Mouse (Mus musculus): ENCODE data around the gene Nrf1. TPM values are rescaled to one million over a fixed set of nuclear protein-coding genes. Genes with fewer than 3 reads are reported as not detected.

Nrf1 gene
- polyA plus RNA-seq, 1 experiment, result 27.0 TPM

GRCm38 (mm10) chr6:30042483-30042882, 5.3 kb upstream of the Nrf1 start:
- no peaks in the 10 kb centered on the region; the same call in 1 of the 2 replicates for H3K4me1 ChIP-seq (ENCODE audit: control insufficient read depth, insufficient read depth, low read length)
- H3K4me3 ChIP-seq (ENCODE audit: control insufficient read depth, low read depth, low read length), result no peak overlapping the region
- no peaks in the 10 kb centered on the region for H3K27me3 ChIP-seq (ENCODE audit: control insufficient read depth, insufficient read depth, low read length)
- H3K36me3 ChIP-seq (ENCODE audit: control insufficient read depth, insufficient read depth, low read length), result no peaks in the 10 kb centered on the region
- no peak for TF ChIP-seq CTCF (IDR thresholded peaks at IDR 0.05; ENCODE audit: control insufficient read depth, insufficient read depth, insufficient replicate concordance, low read depth, low read length)
- no peak for TF ChIP-seq POLR2A (IDR thresholded peaks at IDR 0.05; ENCODE audit: control insufficient read depth, low read depth, low read length)
- H3K27ac ChIP-seq (ENCODE audit: control insufficient read depth, insufficient read depth, low read depth, low read length), result no peak overlapping the region

- peak overlapping the region; percentile 99 for H3K27ac ChIP-seq (ENCODE audit: control insufficient read depth, insufficient read depth, low read depth, low read length)
- H3K4me1 ChIP-seq (ENCODE audit: control insufficient read depth, insufficient read depth, low read length), result peaks cover 3% of the 10 kb centered on the region; the same call in 1 of the 2 replicates
- no peaks in the 10 kb centered on the region for H3K36me3 ChIP-seq (ENCODE audit: control insufficient read depth, insufficient read depth, low read length)
- TF ChIP-seq CTCF (IDR thresholded peaks at IDR 0.05; ENCODE audit: control insufficient read depth, insufficient read depth, insufficient replicate concordance, low read depth, low read length) (no peak), POLR2A (IDR thresholded peaks at IDR 0.05; ENCODE audit: control insufficient read depth, low read depth, low read length) (no peak)
- H3K4me3 ChIP-seq (ENCODE audit: control insufficient read depth, low read depth, low read length), result peak overlapping the region; percentile 96
- H3K27me3 ChIP-seq (ENCODE audit: control insufficient read depth, insufficient read depth, low read length), result no peaks in the 10 kb centered on the region
Observed at GRCm38 (mm10) chr6:30048163-30048500, 344 bp downstream of the Nrf1 start.

GRCm38 (mm10) chr6:30048501-30049353, 939 bp downstream of the Nrf1 start:
- TF ChIP-seq CTCF (IDR thresholded peaks at IDR 0.05; ENCODE audit: control insufficient read depth, insufficient read depth, insufficient replicate concordance, low read depth, low read length) (no peak), POLR2A (IDR thresholded peaks at IDR 0.05; ENCODE audit: control insufficient read depth, low read depth, low read length) (no peak; the same call in 1 of the 2 replicates)

GRCm38 (mm10) chr6:30053116-30053515, 5.3 kb downstream of the Nrf1 start:
- TF ChIP-seq POLR2A (IDR thresholded peaks at IDR 0.05; ENCODE audit: control insufficient read depth, low read depth, low read length) (no peak), CTCF (IDR thresholded peaks at IDR 0.05; ENCODE audit: control insufficient read depth, insufficient read depth, insufficient replicate concordance, low read depth, low read length) (no peak)
- Histone ChIP-seq H3K27ac (ENCODE audit: control insufficient read depth, insufficient read depth, low read depth, low read length) (no peak overlapping the region), H3K4me3 (ENCODE audit: control insufficient read depth, low read depth, low read length) (no peak overlapping the region), H3K36me3 (ENCODE audit: control insufficient read depth, insufficient read depth, low read length) (no peaks in the 10 kb centered on the region), H3K4me1 (ENCODE audit: control insufficient read depth, insufficient read depth, low read length) (0 out of 2 replicates have a peak, but pooled peaks cover 3% of the 10 kb centered on the region), H3K27me3 (ENCODE audit: control insufficient read depth, insufficient read depth, low read length) (no peaks in the 10 kb centered on the region)

More at GRCm38 (mm10) chr6:30048501-30049353, 939 bp downstream of the Nrf1 start:
- H3K27ac ChIP-seq (ENCODE audit: control insufficient read depth, insufficient read depth, low read depth, low read length), result peak overlapping the region; percentile 99
- peaks cover 3% of the 10 kb centered on the region; the same call in 1 of the 2 replicates for H3K4me1 ChIP-seq (ENCODE audit: control insufficient read depth, insufficient read depth, low read length)
- no peaks in the 10 kb centered on the region for H3K36me3 ChIP-seq (ENCODE audit: control insufficient read depth, insufficient read depth, low read length)
- peak overlapping the region; percentile 96 for H3K4me3 ChIP-seq (ENCODE audit: control insufficient read depth, low read depth, low read length)
- H3K27me3 ChIP-seq (ENCODE audit: control insufficient read depth, insufficient read depth, low read length), result no peaks in the 10 kb centered on the region

- Histone ChIP-seq H3K4me1 (ENCODE audit: control insufficient read depth, insufficient read depth, low read length) (no peaks in the 10 kb centered on the region), H3K36me3 (ENCODE audit: control insufficient read depth, insufficient read depth, low read length) (no peaks in the 10 kb centered on the region), H3K27me3 (ENCODE audit: control insufficient read depth, insufficient read depth, low read length) (no peaks in the 10 kb centered on the region), H3K4me3 (ENCODE audit: control insufficient read depth, low read depth, low read length) (no peak overlapping the region), H3K27ac (ENCODE audit: control insufficient read depth, insufficient read depth, low read depth, low read length) (no peak overlapping the region)
- no peak for TF ChIP-seq POLR2A (IDR thresholded peaks at IDR 0.05; ENCODE audit: control insufficient read depth, low read depth, low read length)
- no peak for TF ChIP-seq CTCF (IDR thresholded peaks at IDR 0.05; ENCODE audit: control insufficient read depth, insufficient read depth, insufficient replicate concordance, low read depth, low read length)
Observed at GRCm38 (mm10) chr6:30062544-30062943, 14.8 kb downstream of the Nrf1 start.

- Histone ChIP-seq H3K4me1 (ENCODE audit: control insufficient read depth, insufficient read depth, low read length) (no peaks in the 10 kb centered on the region), H3K4me3 (ENCODE audit: control insufficient read depth, low read depth, low read length) (no peak overlapping the region), H3K36me3 (ENCODE audit: control insufficient read depth, insufficient read depth, low read length) (no peaks in the 10 kb centered on the region), H3K27me3 (ENCODE audit: control insufficient read depth, insufficient read depth, low read length) (no peaks in the 10 kb centered on the region), H3K27ac (ENCODE audit: control insufficient read depth, insufficient read depth, low read depth, low read length) (no peak overlapping the region)
- TF ChIP-seq POLR2A (IDR thresholded peaks at IDR 0.05; ENCODE audit: control insufficient read depth, low read depth, low read length), result no peak
- no peak for TF ChIP-seq CTCF (IDR thresholded peaks at IDR 0.05; ENCODE audit: control insufficient read depth, insufficient read depth, insufficient replicate concordance, low read depth, low read length)
Observed at GRCm38 (mm10) chr6:30065369-30065768, 17.6 kb downstream of the Nrf1 start.

GRCm38 (mm10) chr6:30066746-30067145, 19.0 kb downstream of the Nrf1 start:
- H3K27me3 ChIP-seq (ENCODE audit: control insufficient read depth, insufficient read depth, low read length), result no peaks in the 10 kb centered on the region
- no peaks in the 10 kb centered on the region for H3K4me1 ChIP-seq (ENCODE audit: control insufficient read depth, insufficient read depth, low read length)
- no peaks in the 10 kb centered on the region for H3K36me3 ChIP-seq (ENCODE audit: control insufficient read depth, insufficient read depth, low read length)
- TF ChIP-seq POLR2A (IDR thresholded peaks at IDR 0.05; ENCODE audit: control insufficient read depth, low read depth, low read length), result no peak
- H3K4me3 ChIP-seq (ENCODE audit: control insufficient read depth, low read depth, low read length), result no peak overlapping the region
- no peak overlapping the region for H3K27ac ChIP-seq (ENCODE audit: control insufficient read depth, insufficient read depth, low read depth, low read length)

Measured in testis, adult 2 months (tissue).